Mouse (Mus musculus) heart, adult 11 months (tissue): ENCODE results near the gene Gm3020.
"Not testable (repeated sequence)": the region's sequence is repeated elsewhere in the genome, so short reads cannot be mapped to it uniquely, and the experiment has no call there.

ENCODE experiments used
- DNase-seq: peaks from one replicate; pipeline ENCODE4 v3.0.0; 2022

Gene Gm3020

GRCm38 (mm10) chr14:3651730-3652129, at the start of gene Gm3020:
TSS of gene Gm3020 (plus strand) at chr14:3652030.
- not testable (repeated sequence) for DNase-seq

DNA sequence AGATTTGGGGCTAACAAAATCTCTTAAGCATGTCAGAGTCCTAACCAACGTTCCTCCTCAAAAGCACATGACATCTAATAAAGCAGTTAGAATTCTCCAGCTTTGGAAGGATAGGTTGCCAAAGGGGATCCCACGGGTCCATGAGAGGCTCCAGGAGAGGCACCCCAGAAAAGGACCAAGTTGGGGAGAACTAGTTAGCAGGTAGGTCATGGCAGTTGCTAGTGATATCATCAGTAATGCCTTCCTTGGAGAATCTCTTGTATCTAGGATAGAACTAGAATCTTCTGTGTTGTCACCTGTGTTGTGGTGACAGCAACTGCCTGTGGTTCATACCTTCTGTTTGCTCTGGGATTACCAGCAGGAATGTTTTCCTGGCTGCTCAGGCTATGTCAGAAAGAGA, 17.6 kb upstream of the Gm3020 start, which contains the start of gene Gm3012:
Gm3012 (plus strand) TSS at position 301 of the 400 bp plus-strand sequence.
- DNase-seq = not testable (repeated sequence)

DNA sequence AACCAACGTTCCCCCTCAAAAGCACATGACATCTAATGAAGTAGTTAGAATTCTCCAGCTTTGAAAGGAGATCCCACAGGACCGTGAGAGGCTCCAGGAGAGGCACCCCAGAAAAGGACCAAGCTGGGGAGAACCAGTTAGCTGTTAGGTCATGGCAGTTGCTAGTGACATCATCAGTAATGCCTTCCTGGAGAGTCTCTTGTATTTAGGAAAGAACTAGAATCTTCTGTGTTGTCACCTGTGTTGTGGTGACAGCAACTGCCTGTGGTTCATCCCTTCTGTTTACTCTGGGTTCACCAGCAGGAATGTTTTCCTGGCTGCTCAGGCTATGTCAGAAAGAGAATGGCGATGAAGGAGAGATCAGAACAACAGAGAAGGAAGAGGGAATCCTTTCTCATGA, 36.7 kb downstream of the Gm3020 start, which contains the start of gene Gm3043:
Gm3043 (plus strand) TSS at position 301 of the 400 bp plus-strand sequence.
- not testable (repeated sequence) for DNase-seq
